In genomic region chr13:75859264-75859844, GRCm38 (mm10) we compare ENCODE assay signal across 25 mouse cellular contexts.
"Had no signal": no experiment of that assay in that cellular context is flagged by ENCODE, and none has a peak within 500 bp of the region (broad histone marks: within the 10 kb centered on the region; RNA-seq: fewer than 3 reads in every experiment).

No protein-coding gene starts in this region.

- ATAC-seq: hindbrain, postnatal 0 days had no signal

- H3K4me1 ChIP-seq: heart, embryonic 10.5 days; heart, embryonic 12.5 days; hindbrain, embryonic 10.5 days; hindbrain, embryonic 13.5 days; hindbrain, embryonic 15.5 days; kidney, embryonic 15.5 days; limb, embryonic 13.5 days; limb, embryonic 15.5 days had no signal

- H3K36me3 ChIP-seq: heart, embryonic 10.5 days; heart, embryonic 12.5 days; hindbrain, embryonic 13.5 days; hindbrain, embryonic 15.5 days; kidney, embryonic 15.5 days; limb, embryonic 13.5 days; limb, embryonic 15.5 days had no signal

- DNase-seq: gastrocnemius, adult 2 months; gastrocnemius, postnatal 10 days; gastrocnemius, postnatal 25 days; heart, adult 18-20 months; heart, postnatal 10 days; heart, postnatal 4 days; kidney, adult 11 months; kidney, adult 9 months; kidney, postnatal 14 days; kidney, postnatal 36 days; layer of hippocampus, adult 9-11 months; layer of hippocampus, postnatal 36 days; left cerebral cortex, postnatal 4 days had no signal

- H3K27ac ChIP-seq: gastrocnemius, adult 2 months; heart, embryonic 10.5 days; hindbrain, embryonic 10.5 days; hindbrain, embryonic 13.5 days; hindbrain, embryonic 15.5 days; hindbrain, postnatal 0 days; kidney, embryonic 15.5 days; kidney, postnatal 0 days; limb, embryonic 13.5 days; limb, embryonic 15.5 days; liver, embryonic 14.5 days had no signal

- H3K4me2 ChIP-seq: heart, embryonic 12.5 days; hindbrain, embryonic 13.5 days; hindbrain, embryonic 15.5 days; kidney, embryonic 15.5 days; limb, embryonic 13.5 days; limb, embryonic 15.5 days; liver, embryonic 11.5 days had no signal

- H3K9me3 ChIP-seq: heart, embryonic 10.5 days; heart, embryonic 12.5 days; hindbrain, embryonic 13.5 days; hindbrain, embryonic 15.5 days; kidney, embryonic 15.5 days; limb, embryonic 15.5 days had no signal

- H3K9ac ChIP-seq: heart, embryonic 12.5 days; hindbrain, embryonic 13.5 days; hindbrain, embryonic 15.5 days; kidney, embryonic 15.5 days; limb, embryonic 13.5 days; limb, embryonic 15.5 days; liver, embryonic 14.5 days had no signal

- H3K27me3 ChIP-seq: heart, embryonic 12.5 days; hindbrain, embryonic 13.5 days; hindbrain, embryonic 15.5 days; kidney, embryonic 15.5 days; limb, embryonic 13.5 days; limb, embryonic 15.5 days had no signal

- H3K4me3 ChIP-seq: gastrocnemius, adult 2 months; heart, embryonic 10.5 days; heart, embryonic 12.5 days; hindbrain, embryonic 10.5 days; hindbrain, embryonic 13.5 days; hindbrain, embryonic 15.5 days; kidney, embryonic 15.5 days; limb, embryonic 13.5 days; limb, embryonic 15.5 days had no signal
